Mouse (Mus musculus) ES-Bruce4 (cell line): ENCODE results near the gene Clint1.

ENCODE experiments used
- CTCF ChIP-seq: IDR thresholded peaks from one replicate; pipeline ENCODE4 v1.8.1; 2011; ENCODE audit warnings: low read depth, low read length
- POLR2A ChIP-seq: IDR thresholded peaks from one replicate; pipeline ENCODE4 v1.8.1; 2011; ENCODE audit warnings: low read length; ENCODE audit not compliant: insufficient read depth

DNA sequence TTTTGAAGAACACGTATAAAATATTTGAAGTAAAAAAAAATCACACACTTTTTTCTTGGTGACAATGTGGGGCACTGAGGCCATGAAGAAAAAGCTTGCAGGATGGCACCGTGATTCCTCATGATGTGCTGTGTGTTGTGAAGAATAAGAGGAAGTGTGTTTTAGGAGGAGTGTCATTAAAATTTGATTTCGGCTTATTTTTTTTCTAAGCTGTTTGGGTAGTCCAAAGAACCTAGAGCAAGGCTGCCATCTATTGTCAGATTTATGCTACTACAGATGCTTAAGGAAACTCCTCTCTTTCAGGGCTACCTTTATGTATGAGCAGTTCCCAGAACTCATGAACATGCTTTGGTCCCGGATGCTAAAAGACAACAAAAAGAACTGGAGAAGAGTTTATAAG, 32.2 kb downstream of the Clint1 start:
- TF ChIP-seq CTCF (no peak), POLR2A (no peak)
